Mouse (Mus musculus) monocyte, adult 2 months (primary cell): Measurements from ENCODE around the gene Lhfpl2.

Experiments
- DNase-seq, 2 experiments: peaks; one replicate each; pipeline ENCODE4 v3.0.0; 2022; ENCODE audit warnings: low spot score in 2 of 2, low read depth in 1 of 2

Gene Lhfpl2

DNA sequence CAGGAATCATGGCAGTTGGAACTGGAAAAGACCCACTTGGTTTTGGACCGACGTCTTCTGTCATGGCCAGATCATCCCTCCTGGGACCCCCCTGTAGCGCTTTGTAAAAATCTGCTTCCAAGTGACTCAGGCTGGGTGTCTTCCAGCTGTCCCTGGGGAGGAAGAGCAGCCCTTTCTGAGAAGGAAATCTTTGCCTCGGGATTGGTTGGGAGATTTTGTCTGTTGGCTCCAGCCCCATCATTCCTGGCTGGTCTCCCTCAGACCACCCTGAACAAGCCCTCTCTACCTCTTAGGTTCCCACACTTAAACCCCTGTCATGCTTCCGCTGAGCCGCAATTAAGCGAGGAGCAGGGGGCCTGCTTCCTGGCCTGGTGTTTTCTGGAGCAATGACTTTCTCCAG lies 77.6 kb downstream of the Lhfpl2 start:
- DNase-seq, result no peak

DNA sequence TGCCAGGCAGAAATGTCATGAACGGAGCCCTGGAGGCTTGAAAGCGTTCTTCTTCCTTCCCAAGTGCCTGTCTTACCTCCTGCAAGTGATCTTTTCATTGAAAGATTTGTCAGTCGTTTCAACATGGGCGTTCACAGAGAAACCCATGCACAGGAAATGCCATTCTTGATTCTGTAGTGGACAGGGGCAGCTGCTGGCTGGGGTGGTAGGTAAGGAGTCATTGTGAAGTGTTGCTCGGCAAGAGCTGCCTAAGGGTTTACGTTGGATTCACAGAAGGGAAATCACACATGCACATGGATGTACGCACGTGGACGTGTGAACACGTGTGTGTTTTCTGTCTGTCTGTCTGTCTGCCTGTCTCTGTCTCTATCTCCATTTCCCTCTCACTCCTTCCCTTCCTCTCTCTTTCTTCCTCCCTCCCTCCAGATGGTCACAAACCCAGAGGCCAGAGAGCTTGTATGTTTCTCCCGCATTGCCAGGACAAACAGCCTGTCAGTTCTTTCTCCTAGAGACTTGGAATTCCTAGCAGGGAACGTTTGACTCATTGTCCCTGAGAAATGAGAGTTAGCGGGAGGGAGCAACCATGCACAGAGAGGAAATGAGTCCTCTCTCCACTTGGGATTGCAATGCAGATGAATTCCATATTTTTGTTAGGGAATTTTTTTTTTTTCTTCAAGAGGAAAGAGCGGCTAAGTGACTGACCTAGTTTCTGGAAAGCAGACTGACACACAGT lies 82.3 kb downstream of the Lhfpl2 start:
- DNase-seq, result no peak

DNA sequence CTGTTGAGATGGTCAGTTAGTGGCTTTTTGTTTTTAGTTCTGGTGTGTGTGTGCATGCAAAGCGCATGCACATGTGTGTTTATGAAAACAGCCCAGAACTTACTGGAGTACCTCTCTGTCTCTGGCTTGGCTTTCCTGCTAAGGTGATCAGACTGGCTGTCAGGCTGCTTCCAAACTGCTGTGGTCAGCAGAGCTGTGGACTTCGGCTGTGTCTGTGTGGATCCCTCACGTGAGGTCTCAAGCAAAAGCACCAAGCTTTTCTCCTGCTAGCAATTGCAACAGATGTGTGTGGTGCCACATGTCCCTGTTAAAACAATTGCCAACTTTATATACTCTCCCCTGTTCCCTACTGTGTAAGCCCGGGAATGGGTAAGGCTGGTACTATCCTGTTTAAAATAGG lies 82.8 kb downstream of the Lhfpl2 start:
- DNase-seq, result no peak

DNA sequence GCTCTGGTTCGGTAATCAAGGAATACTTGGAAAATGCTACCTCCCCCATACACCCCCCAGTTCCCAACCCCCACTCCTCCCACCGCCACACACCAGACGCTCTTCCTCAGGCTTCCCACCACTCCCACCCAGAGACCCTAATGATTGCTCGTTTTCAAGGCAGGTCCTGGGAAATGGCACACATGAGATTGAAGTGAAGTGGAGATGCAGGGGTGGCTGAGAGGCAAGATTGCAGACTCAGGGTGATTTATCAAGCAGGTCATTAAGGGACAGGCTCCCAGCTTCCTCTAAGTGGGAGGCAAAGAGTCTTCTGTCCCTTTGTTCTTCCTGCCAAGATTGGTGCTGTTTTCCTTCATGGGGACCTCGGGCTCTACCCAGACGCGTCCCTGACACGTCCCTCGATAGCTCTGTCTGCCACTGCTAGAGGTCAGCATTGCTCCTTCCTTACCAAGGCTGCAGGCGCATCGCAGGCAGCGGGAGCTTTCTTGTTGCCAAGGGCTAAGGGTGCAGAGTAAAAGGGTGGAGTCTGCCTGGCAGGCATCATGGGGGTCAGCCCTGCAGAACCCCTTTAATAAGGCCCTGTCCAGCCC lies 85.6 kb downstream of the Lhfpl2 start:
- no peak for DNase-seq

DNA sequence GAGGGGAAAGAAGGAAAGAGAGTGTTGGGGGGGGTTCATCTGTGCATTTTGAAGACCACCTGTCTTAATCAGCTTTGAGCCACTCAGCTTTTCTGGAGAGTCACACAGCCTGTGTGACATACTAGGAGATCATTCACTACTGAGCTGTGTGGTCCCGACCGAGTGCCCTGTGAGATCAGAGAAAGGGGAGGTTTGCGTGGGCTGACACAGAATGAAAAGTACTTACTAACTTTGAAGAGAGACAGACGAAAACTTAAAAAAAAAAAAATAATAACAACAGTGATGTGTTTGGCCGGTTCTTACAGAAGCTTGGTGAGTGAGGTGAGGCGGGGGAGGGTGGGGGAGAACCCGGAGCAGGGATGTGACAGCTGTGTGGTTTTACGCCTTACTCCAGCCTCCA lies 86.9 kb downstream of the Lhfpl2 start:
- no peak for DNase-seq

DNA sequence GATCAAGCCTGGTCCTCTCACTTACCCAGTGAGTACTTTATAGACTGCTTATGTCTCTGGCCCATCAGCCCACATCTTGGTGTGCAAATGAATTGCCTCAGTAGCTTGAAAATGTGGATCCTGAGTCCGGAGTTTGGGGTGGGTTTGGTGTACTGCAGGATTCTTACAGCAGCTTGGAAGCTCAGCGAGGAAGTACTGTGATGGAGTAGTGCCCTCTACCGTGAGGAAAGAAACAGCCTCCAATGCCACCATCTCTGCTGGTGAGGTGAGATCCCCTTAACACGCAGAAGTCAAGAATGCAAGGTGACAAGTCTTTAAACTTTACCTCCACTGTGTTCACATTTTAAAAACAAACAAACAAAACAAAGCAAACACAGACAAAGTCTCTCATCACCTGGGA lies 89.7 kb downstream of the Lhfpl2 start:
- no peak for DNase-seq

DNA sequence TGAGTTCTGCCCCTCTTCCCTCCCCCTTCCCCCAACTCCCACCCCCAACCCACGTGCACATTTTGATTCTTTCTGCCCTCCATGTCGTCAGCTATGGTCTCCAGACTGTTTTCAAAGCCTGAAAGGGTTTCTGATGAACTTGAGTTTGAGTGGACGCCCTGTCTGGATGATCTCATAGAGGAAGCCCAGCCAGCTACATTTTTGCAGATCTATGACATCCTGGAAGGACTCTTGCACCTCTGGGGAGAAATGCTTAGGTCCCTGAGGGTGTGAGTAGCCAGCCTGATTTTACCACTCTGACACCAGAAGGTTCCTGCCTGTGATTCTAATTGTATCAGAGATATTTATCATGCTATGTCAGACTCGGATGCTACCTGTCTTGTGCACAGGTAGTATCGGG lies 91.4 kb downstream of the Lhfpl2 start:
- no peak for DNase-seq

DNA sequence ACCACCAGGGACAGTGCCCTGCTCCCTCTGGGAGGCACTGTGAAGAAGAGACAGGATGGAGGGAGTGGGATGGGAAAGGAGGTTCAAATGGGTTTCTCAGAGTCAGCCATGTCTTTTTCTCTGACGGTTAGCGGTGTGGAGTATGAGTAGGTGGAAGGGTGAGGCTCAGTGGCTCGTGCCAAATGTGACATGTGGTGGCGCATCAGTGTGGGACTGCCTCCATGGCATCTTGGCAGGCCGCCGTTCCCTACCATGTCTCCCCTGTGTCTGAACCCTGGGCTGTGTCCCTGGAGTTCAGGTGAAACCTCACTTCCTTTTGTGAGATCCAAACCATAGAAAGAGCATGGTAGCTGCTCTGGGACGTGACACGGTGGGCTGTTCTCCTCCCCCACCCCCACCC lies 92.2 kb downstream of the Lhfpl2 start:
- DNase-seq, result no peak

DNA sequence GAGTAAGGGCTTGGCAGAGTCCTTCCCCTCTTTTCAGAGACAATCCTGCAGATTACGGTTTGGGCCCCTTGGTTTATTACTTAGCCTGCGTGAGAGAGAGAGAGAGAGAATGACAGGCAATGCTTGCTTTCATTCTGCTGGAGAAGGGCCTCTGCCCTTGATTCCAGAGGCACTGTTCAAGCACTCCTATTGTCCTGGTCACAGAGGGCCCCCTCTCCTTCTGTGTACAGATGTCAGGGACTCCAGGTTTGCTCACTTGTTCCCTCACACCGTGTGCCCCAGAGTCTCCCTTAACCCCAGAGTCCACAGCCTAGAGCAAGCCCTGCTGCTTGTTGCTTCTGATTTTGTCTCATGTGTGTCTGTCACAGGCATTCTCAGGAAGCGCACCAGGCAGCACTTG lies 93.7 kb downstream of the Lhfpl2 start:
- no peak for DNase-seq

DNA sequence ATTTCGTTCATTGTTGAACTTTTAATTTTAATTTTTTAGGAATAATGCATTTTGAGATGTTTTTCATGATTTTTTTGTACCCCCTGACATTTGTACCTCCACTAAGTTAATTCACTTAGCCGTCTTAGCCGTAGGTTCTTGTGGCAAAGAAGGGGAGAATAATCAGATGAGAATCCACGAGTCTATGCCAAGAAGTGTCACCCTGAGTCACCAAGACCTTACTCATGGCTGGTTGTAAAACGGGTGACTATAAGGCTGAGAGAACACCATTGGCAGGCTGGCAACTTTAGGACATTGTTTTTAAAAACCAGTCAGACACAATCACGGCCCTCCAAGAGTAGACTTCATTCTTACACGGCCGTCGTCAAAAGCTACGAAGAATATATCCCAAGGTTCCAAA lies 95.2 kb downstream of the Lhfpl2 start:
- no peak for DNase-seq

DNA sequence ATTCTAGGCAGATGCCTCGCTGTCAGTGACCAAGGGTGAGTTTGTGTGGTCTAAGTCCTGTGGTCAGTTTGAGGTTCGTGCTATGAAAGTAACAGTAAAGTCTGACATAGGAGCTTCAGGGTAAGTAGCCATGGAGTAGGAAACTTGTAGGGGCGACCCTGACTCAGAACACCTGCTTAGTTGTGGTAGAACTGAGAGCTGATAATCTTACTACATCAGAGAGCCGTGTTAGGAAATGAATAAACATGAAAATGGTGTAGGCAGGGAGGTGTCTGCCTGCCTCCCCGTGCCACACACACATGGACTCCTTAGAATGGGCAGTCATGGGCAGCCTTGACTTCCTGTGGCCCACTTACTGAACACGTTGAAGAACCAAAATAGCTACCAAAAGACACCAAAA lies 96.1 kb downstream of the Lhfpl2 start:
- no peak for DNase-seq

DNA sequence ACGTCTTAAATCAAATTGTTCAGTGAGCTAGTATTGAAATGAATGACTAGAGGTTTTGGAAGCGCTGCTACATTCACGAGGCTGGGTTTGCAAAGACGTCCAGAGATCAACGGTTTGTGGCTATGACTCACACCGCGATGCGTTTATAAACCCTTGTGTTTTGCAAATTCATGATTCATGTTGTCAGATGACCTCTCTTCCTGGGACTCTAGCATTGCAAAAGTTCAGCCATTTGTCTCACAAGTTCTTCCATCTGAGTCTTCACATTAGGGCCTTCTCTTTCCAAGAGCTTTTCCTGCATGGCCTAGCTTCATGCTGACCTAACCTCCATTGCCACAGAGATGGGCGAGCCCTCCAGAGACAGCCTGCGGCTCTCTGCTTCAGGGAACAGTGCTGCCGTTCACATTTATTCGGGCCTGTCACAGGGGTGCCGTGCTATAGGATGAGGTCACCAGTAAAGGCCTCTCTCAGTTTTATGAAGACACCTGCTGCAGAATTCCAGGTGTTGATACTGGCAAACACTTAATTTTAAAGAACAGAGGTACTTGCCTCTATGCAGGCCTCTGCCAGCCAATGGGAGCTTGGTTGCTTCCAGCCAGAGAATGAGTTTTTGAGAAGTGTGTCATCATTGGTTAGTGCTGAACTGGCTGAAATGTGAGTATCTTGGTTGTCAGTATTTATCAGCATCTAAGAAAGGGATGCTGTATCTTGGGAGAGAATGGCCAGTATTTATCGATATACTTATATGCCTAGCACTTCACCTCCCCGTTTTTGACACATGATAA lies 97.1 kb downstream of the Lhfpl2 start:
- peak; percentile 10 to 59 for DNase-seq

DNA sequence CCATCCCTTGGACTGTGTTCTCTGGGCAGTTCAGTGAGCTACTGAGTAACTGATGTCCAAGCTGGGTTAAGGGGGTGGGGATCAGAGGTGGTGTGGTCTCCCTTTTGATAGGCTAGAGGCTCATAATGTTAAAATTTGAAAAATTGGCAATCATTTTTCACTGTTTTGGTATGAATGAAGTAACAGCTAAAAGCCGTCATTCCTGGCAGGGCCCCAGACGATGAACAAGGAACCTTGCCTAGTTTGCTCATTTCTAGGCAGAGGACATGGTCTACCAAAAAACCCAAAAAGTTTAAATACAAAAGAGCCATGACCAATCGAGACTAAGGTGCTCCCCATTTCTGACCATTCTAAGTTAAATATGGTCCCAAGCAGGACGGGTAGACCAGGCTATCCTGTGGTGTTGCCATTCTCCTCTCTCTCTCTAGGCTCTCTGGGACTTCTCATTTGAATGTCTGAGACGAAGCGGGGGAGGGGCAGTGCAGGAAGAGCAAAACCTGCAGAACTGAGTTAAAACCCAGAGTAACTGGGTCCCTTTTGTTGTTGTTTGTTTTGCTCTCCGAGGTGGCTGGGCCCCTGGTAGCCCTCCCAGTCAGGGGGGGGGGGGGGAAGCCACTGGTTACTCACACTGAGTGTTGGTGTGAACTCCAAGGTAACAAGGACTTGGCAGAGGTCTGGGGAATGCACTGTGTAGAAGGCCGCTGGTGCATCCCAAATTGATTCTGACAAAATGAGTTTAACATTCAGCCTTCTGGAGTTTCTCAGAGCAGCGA lies 98.2 kb downstream of the Lhfpl2 start:
- DNase-seq, result no peak

DNA sequence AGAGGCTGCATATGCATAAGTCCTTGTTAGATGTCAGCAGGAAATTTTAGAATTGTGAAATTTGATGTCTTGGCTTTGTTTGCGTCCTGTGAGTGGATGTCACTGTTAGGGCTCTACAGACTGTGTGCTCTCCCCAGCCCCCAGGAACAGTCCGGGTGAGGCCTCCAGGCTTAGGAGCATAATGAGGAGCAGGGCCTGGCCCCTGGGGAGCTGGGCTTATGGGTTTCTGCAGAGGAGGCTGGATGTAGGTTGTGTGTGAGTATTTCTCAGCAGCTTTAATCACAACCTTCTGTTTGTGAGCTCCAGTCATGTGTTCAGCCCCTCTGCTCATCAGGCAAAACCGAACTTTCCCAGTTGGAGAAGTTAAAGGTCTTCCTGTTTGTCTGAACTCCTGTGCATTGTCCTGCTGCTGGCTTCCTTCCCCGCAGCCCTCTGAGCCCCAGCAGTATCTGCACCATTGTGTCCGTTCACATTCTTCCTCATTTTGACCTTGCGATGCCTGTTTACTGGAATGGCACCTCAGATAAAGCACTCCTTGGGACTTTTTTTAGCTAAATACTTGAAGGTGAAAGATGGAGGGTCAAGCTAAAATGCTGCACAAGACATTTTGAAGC lies 101.4 kb downstream of the Lhfpl2 start:
- no peak for DNase-seq

DNA sequence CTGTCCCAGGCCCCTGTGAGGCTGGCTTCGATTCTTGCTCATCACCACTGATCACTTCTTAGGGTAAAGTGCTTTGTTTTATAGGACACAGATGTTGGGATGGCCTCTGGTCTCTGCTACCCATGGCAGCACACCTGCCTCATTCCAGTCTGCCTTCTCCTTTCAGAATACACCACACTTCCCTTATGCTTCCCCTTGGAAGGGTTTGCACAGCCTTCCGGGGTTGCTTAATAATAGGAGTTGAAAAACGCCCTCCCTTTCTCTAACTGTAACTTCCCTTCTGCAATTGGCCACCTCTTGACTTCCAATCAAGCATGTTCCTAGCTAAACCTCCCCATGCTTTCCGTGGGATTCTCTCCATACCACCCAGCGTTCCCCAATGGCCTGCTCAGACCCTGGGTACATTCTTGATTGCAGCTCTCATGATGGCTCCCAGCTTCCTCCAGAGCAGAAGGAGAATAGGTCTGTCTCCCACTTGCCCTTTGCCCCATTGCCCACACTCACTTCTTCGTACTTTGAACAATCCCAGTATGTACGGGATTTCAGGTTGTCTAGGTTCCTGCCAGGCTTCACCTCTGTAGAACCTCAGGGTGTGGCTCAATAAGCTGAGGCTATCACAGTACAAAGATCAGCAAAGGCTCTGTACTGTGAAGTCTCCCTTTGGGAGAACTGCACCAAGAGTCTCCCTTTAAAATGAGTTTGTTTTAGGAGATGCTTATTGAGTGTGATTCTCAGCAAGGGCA lies 102.1 kb downstream of the Lhfpl2 start:
- DNase-seq, result no peak

DNA sequence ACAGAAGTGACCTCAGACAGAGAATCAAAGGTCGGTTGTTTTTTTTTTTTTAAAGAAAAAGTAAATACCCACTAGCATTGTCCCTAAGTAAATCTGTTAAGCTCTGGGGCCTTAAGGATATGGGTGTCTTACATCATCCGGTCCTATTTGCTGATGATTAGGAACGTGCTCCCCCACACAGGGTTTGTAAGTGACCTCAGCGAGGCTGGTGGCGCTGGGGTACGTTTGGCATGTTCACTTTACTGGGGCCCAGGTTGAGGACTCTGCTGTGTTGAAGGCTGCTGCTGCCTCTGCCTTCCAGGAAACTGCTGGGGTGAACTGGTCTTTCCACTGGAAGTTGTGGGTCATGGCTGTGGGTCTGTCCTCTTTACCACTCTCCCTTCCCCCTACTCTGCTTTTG lies 106.9 kb downstream of the Lhfpl2 start:
- DNase-seq, result no peak

DNA sequence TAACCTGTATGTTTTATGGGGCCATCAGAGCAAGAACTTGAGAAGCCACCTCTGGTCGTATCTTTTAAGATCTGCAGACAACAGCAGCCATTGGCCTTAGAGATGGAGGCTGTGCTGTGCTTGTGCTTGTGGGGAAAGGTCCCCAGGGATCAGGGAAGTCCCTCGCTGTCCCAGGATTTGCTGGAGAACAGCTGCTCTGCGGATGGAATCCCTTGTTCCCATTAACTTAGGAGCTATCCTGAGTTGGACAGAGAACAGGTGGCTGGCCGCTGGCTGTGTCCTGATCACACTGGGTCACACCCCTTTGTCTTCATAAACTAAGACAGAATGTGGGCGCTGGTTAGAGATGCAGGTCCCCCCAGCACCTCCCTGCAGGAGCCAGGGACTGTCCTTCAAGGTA lies 110.7 kb downstream of the Lhfpl2 start:
- no peak for DNase-seq

DNA sequence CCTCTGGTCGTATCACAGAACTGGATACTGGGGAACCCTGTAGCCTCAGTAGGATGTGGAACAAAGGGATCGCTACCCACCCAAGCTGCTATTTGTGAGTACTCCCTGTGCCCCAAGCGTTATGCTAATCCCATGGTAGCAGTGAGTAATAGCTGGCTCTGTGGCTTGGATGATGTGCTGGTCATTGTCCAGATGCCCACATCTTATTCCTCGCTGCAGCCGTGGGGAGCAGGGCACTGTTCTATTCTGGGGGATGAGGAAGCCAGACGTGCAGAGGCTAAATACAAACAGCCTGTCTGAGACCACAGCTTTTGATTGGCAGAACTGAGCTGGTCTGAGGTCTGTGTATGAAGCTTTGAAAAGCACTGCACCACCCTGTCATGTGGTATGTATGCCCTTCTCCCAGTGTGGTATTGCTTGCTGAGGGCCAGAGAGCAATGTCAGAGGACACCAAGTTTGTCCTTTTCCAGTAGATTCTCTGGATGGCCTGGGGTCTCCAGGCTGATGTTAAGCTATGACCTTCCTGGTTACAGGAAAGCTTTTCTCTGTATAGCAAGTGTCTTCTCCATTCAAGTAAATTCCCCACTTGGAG lies 111.8 kb downstream of the Lhfpl2 start:
- DNase-seq, result no peak

DNA sequence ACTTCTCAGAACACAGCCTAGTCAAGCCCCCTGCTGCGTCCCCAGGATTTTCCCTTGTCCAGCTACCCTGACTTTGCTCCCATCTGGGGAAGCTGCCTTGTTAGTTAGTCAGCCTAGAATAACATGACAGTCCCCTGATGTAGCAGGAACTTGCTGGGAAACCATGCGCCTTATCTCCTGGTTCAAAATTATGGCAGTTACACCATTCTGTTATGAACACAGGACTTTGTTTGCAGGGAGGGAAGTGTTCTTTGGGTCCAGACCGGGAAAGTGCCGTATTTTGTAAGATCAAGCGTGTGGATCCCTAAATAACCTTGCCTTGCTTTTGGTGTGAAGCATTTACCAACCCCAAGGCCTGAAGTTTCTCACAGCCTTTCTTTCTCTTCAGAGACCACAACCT lies 114.0 kb downstream of the Lhfpl2 start:
- no peak for DNase-seq
